Mouse (Mus musculus): ENCODE measurements at regions not wholly inside any gene's neighbourhood (a gene's known extent, or its start where the extent isn't known, plus 50 kb on each side); places are given as distances from the start of the nearest gene placed in this dataset.

DNA sequence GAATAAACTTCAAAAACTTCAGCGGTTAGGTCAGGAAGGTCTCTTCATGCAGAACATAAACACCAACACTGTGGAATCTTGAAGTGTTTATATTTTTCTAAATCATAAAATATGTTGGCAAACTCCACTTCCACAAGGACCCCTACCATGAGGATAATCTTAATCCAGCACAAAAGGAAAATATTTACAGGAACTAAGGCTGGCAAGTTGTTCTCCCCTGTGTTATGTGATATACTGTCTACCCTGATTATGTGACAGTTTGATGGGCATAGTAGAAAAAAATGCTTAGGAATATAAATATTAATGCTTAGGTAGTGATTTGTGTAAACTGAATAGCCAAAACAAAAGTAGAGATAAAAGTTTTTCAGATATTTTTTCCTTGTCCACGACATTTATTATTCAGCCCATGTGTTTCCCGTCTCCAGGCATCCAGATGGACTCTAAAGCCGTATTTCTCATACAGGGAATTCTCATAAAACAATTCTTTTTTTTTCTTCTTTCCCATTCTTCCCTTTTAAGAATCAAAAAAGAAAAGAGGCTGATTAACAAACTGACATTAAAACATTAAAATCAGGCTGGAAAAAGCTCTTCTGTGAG lies 311.2 kb upstream of the Cdh11 start:
- TF ChIP-seq CTCF (IDR thresholded peaks at IDR 0.05; ENCODE audit: control insufficient read depth, insufficient read depth, insufficient replicate concordance, low read depth, low read length) (no peak), POLR2A (IDR thresholded peaks at IDR 0.05; ENCODE audit: control insufficient read depth, low read depth, low read length) (no peak)

All from testis, adult 2 months (tissue).